Mouse (Mus musculus) telencephalon, adult 2 months (tissue): ENCODE results near the gene Cblb.

Experiments used
- DNase-seq: peaks from one replicate; pipeline ENCODE4 v3.0.0-alpha.2; 2011; ENCODE audit warnings: low read depth, low spot score

The Cblb gene

GRCm38 (mm10) chr16:52071766-52072209 is 40.8 kb downstream of the Cblb start:
- no peak for DNase-seq

- no peak for DNase-seq
Observed at GRCm38 (mm10) chr16:52076652-52077051, 45.6 kb downstream of the Cblb start.

- DNase-seq = no peak
Observed at GRCm38 (mm10) chr16:52077901-52078300, 46.9 kb downstream of the Cblb start.

GRCm38 (mm10) chr16:52078758-52079474 is 47.9 kb downstream of the Cblb start:
- no peak for DNase-seq

- no peak for DNase-seq
Observed at GRCm38 (mm10) chr16:52079475-52079823, 48.4 kb downstream of the Cblb start.

- no peak for DNase-seq
Observed at GRCm38 (mm10) chr16:52080619-52081395, 49.8 kb downstream of the Cblb start.

- DNase-seq = no peak
Observed at GRCm38 (mm10) chr16:52081756-52082155, 50.7 kb downstream of the Cblb start.

GRCm38 (mm10) chr16:52086793-52087450 is 55.9 kb downstream of the Cblb start:
- DNase-seq = no peak

GRCm38 (mm10) chr16:52089354-52089753 is 58.3 kb downstream of the Cblb start:
- no peak for DNase-seq

GRCm38 (mm10) chr16:52090899-52091298 is 59.9 kb downstream of the Cblb start:
- DNase-seq = no peak

GRCm38 (mm10) chr16:52093325-52094253 is 62.6 kb downstream of the Cblb start:
- DNase-seq = no peak

GRCm38 (mm10) chr16:52094735-52095459 is 63.9 kb downstream of the Cblb start:
- no peak for DNase-seq

GRCm38 (mm10) chr16:52095643-52096042 is 64.6 kb downstream of the Cblb start:
- no peak for DNase-seq

- no peak for DNase-seq
Observed at GRCm38 (mm10) chr16:52100466-52100865, 69.4 kb downstream of the Cblb start.

- no peak for DNase-seq
Observed at GRCm38 (mm10) chr16:52104608-52105007, 73.6 kb downstream of the Cblb start.

GRCm38 (mm10) chr16:52107836-52108235 is 76.8 kb downstream of the Cblb start:
- no peak for DNase-seq

- DNase-seq = no peak
Observed at GRCm38 (mm10) chr16:52114473-52114872, 83.4 kb downstream of the Cblb start.

- DNase-seq = no peak
Observed at GRCm38 (mm10) chr16:52119003-52119402, 88.0 kb downstream of the Cblb start.

- DNase-seq = no peak
Observed at GRCm38 (mm10) chr16:52124974-52125373, 93.9 kb downstream of the Cblb start.

- DNase-seq = no peak
Observed at GRCm38 (mm10) chr16:52125896-52126295, 94.9 kb downstream of the Cblb start.
